Mouse (Mus musculus) G1E (cell line): Measurements from ENCODE around the gene Dus4l.

ENCODE experiments used
- CTCF ChIP-seq: IDR thresholded peaks from 2 replicates; pipeline ENCODE4 v1.5.1; 2012; ENCODE audit warnings: low read depth, low read length, inconsistent platforms, mixed read lengths
- GATA1 ChIP-seq: IDR thresholded peaks from 2 replicates; pipeline ENCODE4 v1.6.1; 2012; ENCODE audit warnings: borderline replicate concordance, low read length, inconsistent platforms, mixed read lengths
- GATA2 ChIP-seq: IDR thresholded peaks from 2 replicates; pipeline ENCODE4 v1.6.1; 2012; ENCODE audit warnings: low read depth, low read length, inconsistent platforms, borderline replicate concordance
- POLR2AphosphoS5 ChIP-seq: IDR thresholded peaks from 2 replicates; pipeline ENCODE4 v1.6.1; 2012; ENCODE audit warnings: low read depth, low read length, inconsistent platforms; ENCODE audit not compliant: insufficient replicate concordance

- TF ChIP-seq CTCF (no peak), GATA1 (no peak), POLR2AphosphoS5 (no peak), GATA2 (no peak)
Observed at GRCm38 (mm10) chr12:31613353-31613752, 41.3 kb downstream of the Dus4l start.
